Mouse (Mus musculus) cortical plate, adult 2 months (tissue): ENCODE results near the gene Uvrag.

Experiments
- CTCF ChIP-seq: fragments of 200-500 bp; IDR thresholded peaks from 2 replicates; pipeline ENCODE4 v1.5.1; 2011; ENCODE audit warnings: mild to moderate bottlenecking, control low read depth, low read length; ENCODE audit not compliant: insufficient read depth; ENCODE audit errors: extremely low read depth
- POLR2A ChIP-seq: fragments of 200-500 bp; IDR thresholded peaks from 2 replicates; pipeline ENCODE4 v1.6.1; 2011; ENCODE audit warnings: mild to moderate bottlenecking, low read length, control low read depth; ENCODE audit not compliant: insufficient read depth; ENCODE audit errors: extremely low read depth

DNA sequence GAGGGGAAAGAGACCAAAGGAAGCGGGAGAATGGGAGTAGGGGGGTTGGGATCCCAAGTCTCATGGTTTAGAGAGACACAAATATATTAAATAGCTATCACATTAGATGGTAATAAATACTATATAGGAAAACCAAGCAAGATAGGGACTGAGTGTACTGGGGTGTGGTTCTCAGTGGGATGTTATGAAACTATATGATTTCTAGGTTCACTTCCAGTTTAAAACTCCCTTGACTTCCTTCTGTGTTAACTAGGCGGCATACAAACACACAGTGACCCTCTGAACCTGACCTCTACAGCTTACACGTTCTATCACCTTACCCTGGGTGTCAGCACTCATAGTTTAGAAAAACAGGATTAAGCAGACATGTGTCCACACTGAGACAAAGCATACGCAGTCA lies 126.3 kb downstream of the Uvrag start:
- TF ChIP-seq POLR2A (no peak), CTCF (no peak)
